In genomic region chr1:86310536-86311310, GRCm38 (mm10) we compare ENCODE assay signal across 18 mouse cellular contexts. TPM values are rescaled to one million over a fixed set of nuclear protein-coding genes. Genes with fewer than 3 reads are reported as not detected.
A peak's percentile ranks its signal among the peaks of the same experiment; 100 is the strongest.
DNase-seq lines count a peak whose midpoint lies in the region; ATAC-seq and TF ChIP-seq lines count a peak whose summit lies in the region.
"Had no signal": no experiment of that assay in that cellular context is flagged by ENCODE, and none has a peak within 500 bp of the region (broad histone marks: within the 10 kb centered on the region; RNA-seq: fewer than 3 reads in every experiment).

No protein-coding gene starts in this region.

- no peak overlapping the region for H3K9ac ChIP-seq in forebrain, postnatal 0 days
- H3K9ac ChIP-seq in limb, embryonic 13.5 days = peak overlapping the region; percentile 19; the same call in 1 of the 2 replicates
- H3K9ac ChIP-seq: heart, embryonic 12.5 days; liver, embryonic 15.5 days had no signal

- peaks cover 44% of the 10 kb centered on the region for H3K4me1 ChIP-seq in forebrain, embryonic 10.5 days
- H3K4me1 ChIP-seq in forebrain, postnatal 0 days (ENCODE audit: insufficient read depth) = no peaks in the 10 kb centered on the region
- H3K4me1 ChIP-seq in limb, embryonic 13.5 days = peaks cover 23% of the 10 kb centered on the region
- peaks cover 24% of the 10 kb centered on the region; the same call in 1 of the 2 replicates for H3K4me1 ChIP-seq in limb, embryonic 10.5 days

- H3K4me3 ChIP-seq in forebrain, embryonic 10.5 days = peak overlapping the region; percentile 20; the same call in 1 of the 2 replicates
- no peak overlapping the region for H3K4me3 ChIP-seq in forebrain, postnatal 0 days (ENCODE audit: low read depth, low read length)
- no peak overlapping the region for H3K4me3 ChIP-seq in limb, embryonic 13.5 days
- no peak overlapping the region for H3K4me3 ChIP-seq in limb, embryonic 10.5 days
- H3K4me3 ChIP-seq: heart, embryonic 12.5 days; liver, embryonic 15.5 days had no signal

- no peaks in the 10 kb centered on the region for H3K9me3 ChIP-seq in forebrain, embryonic 10.5 days
- no peaks in the 10 kb centered on the region for H3K9me3 ChIP-seq in forebrain, postnatal 0 days (ENCODE audit: low read length)
- H3K9me3 ChIP-seq in limb, embryonic 13.5 days = no peaks in the 10 kb centered on the region
- no peaks in the 10 kb centered on the region for H3K9me3 ChIP-seq in limb, embryonic 10.5 days (replicated peaks)
- H3K9me3 ChIP-seq: liver, embryonic 15.5 days had no signal

- H3K36me3 ChIP-seq in forebrain, embryonic 10.5 days (replicated peaks) = peaks cover 5% of the 10 kb centered on the region
- H3K36me3 ChIP-seq in forebrain, postnatal 0 days (ENCODE audit: insufficient read depth) = no peaks in the 10 kb centered on the region
- peaks cover 9% of the 10 kb centered on the region for H3K36me3 ChIP-seq in limb, embryonic 13.5 days
- H3K36me3 ChIP-seq in limb, embryonic 10.5 days = no peaks in the 10 kb centered on the region
- H3K36me3 ChIP-seq: heart, embryonic 12.5 days; liver, embryonic 15.5 days had no signal

- WGBS in forebrain, embryonic 10.5 days = 19% methylated on average over 15 of the region's 15 CpGs
- WGBS in forebrain, postnatal 0 days = 21% methylated on average over 15 of the region's 15 CpGs
- 28% methylated on average over 15 of the region's 15 CpGs for WGBS in limb, embryonic 13.5 days
- 19% methylated on average over 15 of the region's 15 CpGs for WGBS in limb, embryonic 10.5 days

- peaks cover 29% of the 10 kb centered on the region for H3K27me3 ChIP-seq in forebrain, embryonic 10.5 days (ENCODE audit: poor library complexity, severe bottlenecking)
- no peaks in the 10 kb centered on the region for H3K27me3 ChIP-seq in forebrain, postnatal 0 days (ENCODE audit: insufficient read depth, low read length)
- H3K27me3 ChIP-seq in limb, embryonic 13.5 days = 0 out of 2 replicates have a peak, but pooled peaks cover 6% of the 10 kb centered on the region
- H3K27me3 ChIP-seq in limb, embryonic 10.5 days (ENCODE audit: low read depth, poor library complexity, severe bottlenecking) = peaks cover 71% of the 10 kb centered on the region

- H3K27ac ChIP-seq in forebrain, embryonic 10.5 days = peak overlapping the region; percentile 40
- no peak overlapping the region for H3K27ac ChIP-seq in forebrain, postnatal 0 days (ENCODE audit: low read depth, low read length)
- H3K27ac ChIP-seq in limb, embryonic 13.5 days = no peak overlapping the region
- no peak overlapping the region for H3K27ac ChIP-seq in limb, embryonic 10.5 days
- H3K27ac ChIP-seq: liver, embryonic 15.5 days; stomach, postnatal 0 days had no signal

- no peak for DNase-seq in forebrain, embryonic 10.5 days (ENCODE audit: extremely low spot score, low spot score)
- no peak for DNase-seq in forebrain, postnatal 0 days
- no peak for DNase-seq in limb, embryonic 10.5 days (ENCODE audit: low spot score)
- DNase-seq in retina, embryonic 14.5 days (ENCODE audit: low spot score) = peak; percentile 54
- no peak for DNase-seq in retina, postnatal 1 day
- no peak for DNase-seq in heart, postnatal 10 days
- no peak for DNase-seq in left cerebral cortex, postnatal 25 days (ENCODE audit: low spot score in 2 of 2)
- DNase-seq: adrenal gland, adult 8-10 months; cerebellum, adult 11-12 months; gastrocnemius, postnatal 25 days; heart, postnatal 4 days; right cerebral cortex, postnatal 14 days; thymus, postnatal 14 days had no signal

- no peak for TF ChIP-seq CTCF in forebrain, postnatal 0 days (IDR thresholded peaks at IDR 0.05; ENCODE audit: low read depth)

- no peak overlapping the region for H3K4me2 ChIP-seq in forebrain, postnatal 0 days (ENCODE audit: low read depth)
- H3K4me2 ChIP-seq in limb, embryonic 13.5 days (replicated peaks) = no peak overlapping the region
- H3K4me2 ChIP-seq: heart, embryonic 12.5 days; liver, embryonic 15.5 days had no signal

- intact Hi-C loops in heart, postnatal 10 days (cut with DNase I) = no loop called here
- intact Hi-C loops in left cerebral cortex, postnatal 25 days (cut with DNase I) = no loop called here

- ATAC-seq in forebrain, postnatal 0 days = no peak
- ATAC-seq in limb, embryonic 13.5 days (ENCODE audit: low FRiP score, low read depth) = no peak
- ATAC-seq: intestine, postnatal 0 days had no signal

RNA-seq across cellular contexts. Expression of gene B3gnt7, which starts 8.1 kb away (rescaled TPM):
- 4.5 and 4.9 TPM in 2 replicates for polyA plus RNA-seq in forebrain, embryonic 10.5 days (2016; fragmentation: Nextera tagmentation; extraction: Ambion mirVana)
- total RNA-seq in forebrain, postnatal 0 days (2014; rRNA removed) = 10.6 and 11.1 TPM in 2 replicates
- 10.7 and 11.7 TPM in 2 replicates for polyA plus RNA-seq in forebrain, postnatal 0 days (2015; fragmentation: Nextera tagmentation; extraction: Ambion mirVana)
- 8.3 and 9.6 TPM in 2 replicates for polyA plus RNA-seq in limb, embryonic 13.5 days (2015; fragmentation: Nextera tagmentation; extraction: Ambion mirVana)
- polyA plus RNA-seq in limb, embryonic 10.5 days (2016; fragmentation: Nextera tagmentation; extraction: Ambion mirVana) = 3.4 and 3.9 TPM in 2 replicates
- under 1 TPM; 0.50 to 0.67 TPM for total RNA-seq in heart, postnatal 10 days (2021)
- 1 to 10 TPM; 1.2 to 1.4 TPM for total RNA-seq in left cerebral cortex, postnatal 25 days (2021)
- total RNA-seq: gastrocnemius, postnatal 25 days had no signal

RNA-seq across cellular contexts. Expression of gene Ncl, which starts 48.5 kb away (rescaled TPM):
- 644 and 705 TPM in 2 replicates for polyA plus RNA-seq in forebrain, embryonic 10.5 days (2016; fragmentation: Nextera tagmentation; extraction: Ambion mirVana)
- 35.9 and 50.6 TPM in 2 replicates for total RNA-seq in forebrain, postnatal 0 days (2014; rRNA removed)
- polyA plus RNA-seq in forebrain, postnatal 0 days (2015; fragmentation: Nextera tagmentation; extraction: Ambion mirVana) = 164 and 210 TPM in 2 replicates
- 418 and 419 TPM in 2 replicates for polyA plus RNA-seq in limb, embryonic 13.5 days (2015; fragmentation: Nextera tagmentation; extraction: Ambion mirVana)
- 554 and 638 TPM in 2 replicates for polyA plus RNA-seq in limb, embryonic 10.5 days (2016; fragmentation: Nextera tagmentation; extraction: Ambion mirVana)
- 100 to 1,000 TPM; 168 to 169 TPM for total RNA-seq in heart, postnatal 10 days (2021)
- 100 to 1,000 TPM; 135 to 136 TPM for total RNA-seq in left cerebral cortex, postnatal 25 days (2021)
